Mouse (Mus musculus) limb, embryonic 14.5 days (tissue): ENCODE results near the gene Carm1. TPM values are rescaled to one million over a fixed set of nuclear protein-coding genes. Genes with fewer than 3 reads are reported as not detected.

Experiments used
- ATAC-seq: fragments of 200-750 bp; cut with Nextera tagmentation; 2 replicates; pipeline ENCODE4 v1.8.0; 2017; ENCODE audit warnings: low read depth, moderate number of reproducible peaks, moderate TSS enrichment; ENCODE audit not compliant: low FRiP score
- DNase-seq: peaks from one replicate; pipeline ENCODE4 v3.0.0-alpha.2; 2015; ENCODE audit warnings: low spot score
- H3K27ac ChIP-seq: fragments of 300-500 bp; sonication (generic); replicated peaks from 2 replicates; pipeline ENCODE4 v1.5.1; 2014; ENCODE audit warnings: low read depth, mild to moderate bottlenecking, low read length, moderate library complexity, mixed read lengths
- H3K27me3 ChIP-seq: fragments of 300-500 bp; sonication (generic); 2 replicates; pipeline ENCODE4 v1.6.1; 2014; ENCODE audit warnings: low read length, mixed read lengths; ENCODE audit not compliant: control insufficient read depth, insufficient read depth
- H3K36me3 ChIP-seq: fragments of 300-500 bp; sonication (generic); 2 replicates; pipeline ENCODE4 v1.6.1; 2014; ENCODE audit warnings: mild to moderate bottlenecking, low read length, moderate library complexity, mixed read lengths; ENCODE audit not compliant: control insufficient read depth, insufficient read depth
- H3K4me1 ChIP-seq: fragments of 300-500 bp; sonication (generic); 2 replicates; pipeline ENCODE4 v1.6.1; 2014; ENCODE audit warnings: antibody characterized with exemption, low read length, mixed read lengths; ENCODE audit not compliant: control insufficient read depth, insufficient read depth
- H3K4me2 ChIP-seq: fragments of 300-500 bp; sonication (generic); replicated peaks from 2 replicates; pipeline ENCODE4 v1.6.1; 2014; ENCODE audit warnings: low read depth, mild to moderate bottlenecking, low read length, moderate library complexity; ENCODE audit not compliant: severe bottlenecking
- H3K4me3 ChIP-seq: fragments of 300-500 bp; sonication (generic); replicated peaks from 2 replicates; pipeline ENCODE4 v1.5.1; 2014; ENCODE audit warnings: low read length
- H3K9ac ChIP-seq: fragments of 300-500 bp; sonication (generic); 2 replicates; pipeline ENCODE4 v1.6.1; 2014; ENCODE audit warnings: mild to moderate bottlenecking, low read depth, low read length, moderate library complexity; ENCODE audit not compliant: severe bottlenecking
- H3K9me3 ChIP-seq: fragments of 300-500 bp; sonication (generic); 2 replicates; pipeline ENCODE4 v1.6.1; 2016; ENCODE audit warnings: low read length; ENCODE audit not compliant: control insufficient read depth
- POLR2A ChIP-seq: fragments of 200-500 bp; IDR thresholded peaks from 2 replicates; pipeline ENCODE4 v1.8.0; 2012; ENCODE audit warnings: inconsistent platforms, mild to moderate bottlenecking, moderate library complexity, borderline replicate concordance; ENCODE audit not compliant: insufficient read depth, insufficient read length; ENCODE audit errors: extremely low read depth
- WGBS: fragments of 180-500 bp; shearing (Covaris S2); extraction: QIAGEN DNeasy Blood & Tissue Kit; methylation state at CpG from one replicate; pipeline ENCODE4 v1.1.7; 2014; 5-methylcytosine and 5-hydroxymethylcytosine counted together
- polyA plus RNA-seq, 2 experiments: library from polyadenylated mRNA; depleted of rRNA in 1 of 2; stranded (reverse) in 1 of 2; unstranded in 1 of 2; fragments of >200 nt; fragmentation: Nextera tagmentation in 1 of 2; extraction: Ambion mirVana in 1 of 2; gene quantifications; 2 replicates each; pipeline versions ENCODE4 v1.2.1 to v1.2.3; 2012 to 2014

The Carm1 gene
- polyA plus RNA-seq, 2 experiments: 71.5 to 171 TPM

DNA sequence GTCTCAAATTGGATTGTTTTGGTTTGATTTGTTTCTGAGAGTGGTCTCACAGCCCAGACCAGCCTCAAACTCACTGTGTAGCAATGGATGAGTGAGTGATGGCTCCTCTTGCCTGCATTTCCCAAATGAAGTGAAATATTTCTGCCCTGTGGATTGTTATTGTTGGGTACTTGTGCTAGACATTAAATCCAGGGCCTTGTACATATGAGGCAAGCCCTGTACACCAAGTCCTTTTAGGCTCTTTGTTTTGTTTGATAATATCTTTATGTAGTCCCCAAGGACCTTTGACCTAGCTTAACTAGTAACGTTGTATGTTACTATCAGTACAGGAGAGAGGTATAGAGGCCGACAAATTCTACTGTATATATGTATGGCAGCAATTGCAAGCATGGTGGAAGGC lies 48.1 kb downstream of the Carm1 start:
- no peak for TF ChIP-seq POLR2A
- peaks cover 15% of the 10 kb centered on the region; the same call in 1 of the 2 replicates for H3K4me1 ChIP-seq
- H3K9me3 ChIP-seq: no peaks in the 10 kb centered on the region
- ATAC-seq (no peak), DNase-seq (no peak)
- H3K36me3 ChIP-seq: peaks cover 34% of the 10 kb centered on the region
- H3K27me3 ChIP-seq: no peaks in the 10 kb centered on the region
- H3K27ac ChIP-seq: no peak overlapping the region
- H3K4me2 ChIP-seq: no peak overlapping the region
- H3K4me3 ChIP-seq: no peak overlapping the region
- 89% methylated on average over 2 of the region's 2 CpGs for WGBS
- H3K9ac ChIP-seq: no peak overlapping the region

DNA sequence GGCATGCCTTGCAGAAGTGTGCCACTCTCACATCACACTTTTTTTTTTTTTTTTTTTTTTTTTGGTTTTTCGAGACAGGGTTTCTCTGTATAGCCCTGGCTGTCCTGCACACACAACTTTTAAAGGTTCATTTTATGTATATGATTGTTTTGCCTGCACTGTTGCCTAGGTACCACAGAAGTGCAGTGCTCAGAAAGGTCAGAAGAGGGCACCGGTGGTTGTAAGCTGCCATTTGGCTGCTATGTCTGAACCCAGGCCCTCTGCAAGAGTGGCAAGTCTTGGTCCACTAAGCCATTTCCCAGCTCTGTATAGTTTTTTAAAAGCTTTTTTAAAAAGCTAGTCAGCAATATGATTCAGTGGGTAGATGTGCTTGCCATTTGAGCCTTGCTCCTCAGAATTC lies 51.5 kb downstream of the Carm1 start:
- Histone ChIP-seq H3K9me3 (no peaks in the 10 kb centered on the region), H3K27me3 (no peaks in the 10 kb centered on the region), H3K36me3 (peaks cover 22% of the 10 kb centered on the region), H3K4me3 (no peak overlapping the region), H3K9ac (no peak overlapping the region), H3K4me1 (peaks cover 9% of the 10 kb centered on the region; the same call in 1 of the 2 replicates), H3K27ac (no peak overlapping the region), H3K4me2 (no peak overlapping the region)
- no peak for TF ChIP-seq POLR2A
- 44% methylated on average over 2 of the region's 2 CpGs for WGBS
- DNase-seq: no peak
- ATAC-seq: no peak; the same call in 1 of the 2 replicates

DNA sequence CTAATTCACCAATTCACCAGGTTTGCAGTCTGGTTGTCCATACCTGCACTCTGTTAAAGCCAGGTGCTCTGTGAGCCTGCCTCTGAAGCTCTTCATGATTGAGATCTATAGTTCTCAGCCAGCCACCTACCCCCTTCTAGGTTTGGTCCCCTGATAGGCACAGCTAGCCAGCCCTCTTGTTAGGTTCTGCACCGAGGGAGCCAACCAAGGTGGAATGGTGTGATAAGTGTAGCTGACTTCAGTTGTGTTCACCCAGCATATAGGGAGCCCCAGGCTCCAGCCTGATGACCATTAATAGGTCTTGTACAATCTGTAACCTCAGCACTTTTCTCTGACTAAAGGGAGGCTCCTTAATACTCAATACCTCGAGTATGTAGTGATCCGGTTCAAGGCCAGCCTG lies 53.5 kb downstream of the Carm1 start:
- 77% methylated on average over 3 of the region's 3 CpGs for WGBS
- H3K4me2 ChIP-seq: no peak overlapping the region
- ATAC-seq (no peak), DNase-seq (no peak)
- no peak overlapping the region for H3K27ac ChIP-seq
- H3K36me3 ChIP-seq: peaks cover 16% of the 10 kb centered on the region
- TF ChIP-seq POLR2A: no peak
- H3K4me1 ChIP-seq: no peaks in the 10 kb centered on the region
- H3K27me3 ChIP-seq: no peaks in the 10 kb centered on the region
- no peaks in the 10 kb centered on the region for H3K9me3 ChIP-seq
- no peak overlapping the region for H3K9ac ChIP-seq
- H3K4me3 ChIP-seq: no peak overlapping the region

DNA sequence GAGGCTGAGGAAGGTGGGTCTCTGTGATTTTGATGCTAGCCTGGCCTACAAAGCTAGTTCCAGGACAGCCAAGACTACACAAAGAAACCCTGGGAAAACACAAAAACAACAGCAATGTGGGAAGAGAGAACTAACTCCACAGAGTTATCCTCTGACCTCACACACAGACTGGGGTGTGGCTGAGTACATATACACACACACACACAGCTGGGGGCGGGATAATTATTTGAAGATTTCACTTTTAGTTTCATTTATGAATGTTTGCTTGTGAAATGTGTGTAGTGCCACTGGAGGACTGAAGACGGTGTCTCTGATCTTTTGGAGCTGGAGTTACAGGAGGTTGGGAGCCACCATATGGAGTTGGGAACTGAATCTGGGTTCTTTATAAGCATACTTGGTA lies 54.4 kb downstream of the Carm1 start:
- Histone ChIP-seq H3K27ac (no peak overlapping the region), H3K27me3 (no peaks in the 10 kb centered on the region), H3K36me3 (peaks cover 8% of the 10 kb centered on the region), H3K4me3 (no peak overlapping the region), H3K4me1 (no peaks in the 10 kb centered on the region), H3K4me2 (no peak overlapping the region), H3K9me3 (no peaks in the 10 kb centered on the region), H3K9ac (no peak overlapping the region)
- WGBS: 88% methylated on average over 2 of the region's 2 CpGs
- ATAC-seq (no peak), DNase-seq (no peak)
- no peak for TF ChIP-seq POLR2A

DNA sequence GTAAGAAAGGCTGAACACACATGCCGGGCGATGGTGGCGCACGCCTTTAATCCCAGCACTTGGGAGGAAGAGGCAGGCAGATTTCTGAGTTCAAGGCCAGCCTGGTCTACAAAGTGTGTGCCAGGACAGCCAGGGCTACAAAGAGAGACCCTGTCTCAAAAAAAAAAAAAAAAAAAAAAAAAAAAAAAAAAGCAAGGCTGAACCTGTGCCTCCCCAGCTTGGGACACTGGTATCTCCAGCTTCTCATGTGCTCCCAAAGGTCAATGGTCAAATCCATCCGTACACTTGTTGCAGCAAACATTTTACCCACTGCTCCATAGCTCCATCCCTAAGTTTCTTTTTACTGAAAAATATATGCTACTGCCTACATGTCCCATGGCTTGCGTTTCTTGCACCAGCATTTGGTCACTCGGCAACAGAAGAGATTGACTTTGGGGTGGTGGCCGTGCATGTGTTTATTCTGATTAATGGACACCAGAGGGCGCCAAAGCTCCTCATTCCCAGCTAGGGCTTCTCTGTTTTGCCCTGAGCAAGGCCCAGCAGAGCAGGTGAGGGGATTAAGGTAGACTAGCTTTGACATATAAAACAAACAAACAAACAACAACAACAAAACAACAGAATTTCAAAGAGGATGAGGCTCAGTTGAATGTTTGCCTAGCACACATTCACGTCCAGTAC lies 55.2 kb downstream of the Carm1 start:
- H3K4me1 ChIP-seq: no peaks in the 10 kb centered on the region
- peak; percentile 70 for ATAC-seq
- TF ChIP-seq POLR2A: no peak
- H3K36me3 ChIP-seq: peaks cover 2% of the 10 kb centered on the region; the same call in 1 of the 2 replicates
- 50% methylated on average over 10 of the region's 10 CpGs for WGBS
- DNase-seq: peak; percentile 76
- no peak overlapping the region for H3K27ac ChIP-seq
- H3K4me3 ChIP-seq: no peak overlapping the region
- no peak overlapping the region for H3K9ac ChIP-seq
- H3K4me2 ChIP-seq: no peak overlapping the region
- no peaks in the 10 kb centered on the region for H3K9me3 ChIP-seq
- H3K27me3 ChIP-seq: no peaks in the 10 kb centered on the region
